Mouse (Mus musculus) intestine, embryonic 15.5 days (tissue): ENCODE results near the gene Pkd1l3. TPM values are rescaled to one million over a fixed set of nuclear protein-coding genes. Genes with fewer than 3 reads are reported as not detected.

ENCODE experiments used
- ATAC-seq: fragments of 200-750 bp; cut with Nextera tagmentation; 2 replicates; pipeline ENCODE4 v1.8.0; 2017; ENCODE audit warnings: moderate TSS enrichment, moderate library complexity
- H3K27ac ChIP-seq: fragments of 300-500 bp; sonication (generic); 2 replicates; pipeline ENCODE4 v1.5.1; 2015; ENCODE audit warnings: mild to moderate bottlenecking, inconsistent platforms
- H3K27me3 ChIP-seq: fragments of 300-500 bp; sonication (generic); replicated peaks from 2 replicates; pipeline ENCODE4 v1.6.1; 2015; ENCODE audit warnings: inconsistent platforms
- H3K36me3 ChIP-seq: fragments of 300-500 bp; sonication (generic); 2 replicates; pipeline ENCODE4 v1.6.1; 2015; ENCODE audit warnings: inconsistent platforms
- H3K4me1 ChIP-seq: fragments of 300-500 bp; sonication (generic); replicated peaks from 2 replicates; pipeline ENCODE4 v1.6.1; 2015; ENCODE audit warnings: inconsistent platforms
- H3K4me2 ChIP-seq: fragments of 300-500 bp; sonication (generic); replicated peaks from 2 replicates; pipeline ENCODE4 v1.6.1; 2015; ENCODE audit warnings: mild to moderate bottlenecking, inconsistent platforms
- H3K4me3 ChIP-seq: fragments of 300-500 bp; sonication (generic); replicated peaks from 2 replicates; pipeline ENCODE4 v1.5.1; 2015; ENCODE audit warnings: inconsistent platforms
- H3K9ac ChIP-seq: fragments of 300-500 bp; sonication (generic); 2 replicates; pipeline ENCODE4 v1.6.1; 2015; ENCODE audit warnings: inconsistent platforms
- H3K9me3 ChIP-seq: fragments of 300-500 bp; sonication (generic); 2 replicates; pipeline ENCODE4 v1.6.1; 2016; ENCODE audit warnings: inconsistent platforms
- WGBS: fragments of 180-500 bp; shearing (Covaris S2); methylation state at CpG from one replicate; pipeline ENCODE4 v1.1.7; 2015; 5-methylcytosine and 5-hydroxymethylcytosine counted together
- polyA plus RNA-seq: library from polyadenylated mRNA; unstranded; fragments of >200 nt; fragmentation: Nextera tagmentation; extraction: Ambion mirVana; gene quantifications from 2 replicates; pipeline ENCODE4 v1.2.1, GENCODE M21; 2015

Pkd1l3 gene
- polyA plus RNA-seq, 1 experiment from 2014 or later = 0.13 TPM

GRCm38 (mm10) chr8:109640410-109640809, 26.1 kb downstream of the Pkd1l3 start:
- Histone ChIP-seq H3K36me3 (no peaks in the 10 kb centered on the region), H3K9me3 (no peaks in the 10 kb centered on the region), H3K4me1 (no peaks in the 10 kb centered on the region), H3K4me3 (no peak overlapping the region), H3K27me3 (no peaks in the 10 kb centered on the region), H3K9ac (no peak overlapping the region), H3K27ac (no peak overlapping the region), H3K4me2 (no peak overlapping the region)
- 55% methylated on average over 7 of the region's 7 CpGs for WGBS
- no peak for ATAC-seq

- H3K36me3 ChIP-seq = no peaks in the 10 kb centered on the region
- no peaks in the 10 kb centered on the region for H3K9me3 ChIP-seq
- 83% methylated on average over 5 of the region's 5 CpGs for WGBS
- H3K27ac ChIP-seq = no peak overlapping the region
- H3K4me3 ChIP-seq = no peak overlapping the region
- no peak overlapping the region for H3K4me2 ChIP-seq
- no peaks in the 10 kb centered on the region for H3K4me1 ChIP-seq
- ATAC-seq = no peak
- H3K9ac ChIP-seq = no peak overlapping the region
- H3K27me3 ChIP-seq = no peaks in the 10 kb centered on the region
Observed at GRCm38 (mm10) chr8:109641236-109641635, 26.9 kb downstream of the Pkd1l3 start.

- no peak overlapping the region for H3K27ac ChIP-seq
- ATAC-seq = no peak
- no peak overlapping the region for H3K9ac ChIP-seq
- H3K4me3 ChIP-seq = no peak overlapping the region
- no peaks in the 10 kb centered on the region for H3K36me3 ChIP-seq
- H3K4me1 ChIP-seq = no peaks in the 10 kb centered on the region
- H3K4me2 ChIP-seq = no peak overlapping the region
- no peaks in the 10 kb centered on the region for H3K9me3 ChIP-seq
- WGBS = 74% methylated on average over 11 of the region's 11 CpGs
- H3K27me3 ChIP-seq = no peaks in the 10 kb centered on the region
Observed at GRCm38 (mm10) chr8:109647331-109647730, 33.0 kb downstream of the Pkd1l3 start.

- Histone ChIP-seq H3K36me3 (no peaks in the 10 kb centered on the region), H3K27ac (no peak overlapping the region), H3K4me3 (no peak overlapping the region), H3K9me3 (no peaks in the 10 kb centered on the region), H3K4me2 (no peak overlapping the region), H3K9ac (no peak overlapping the region), H3K27me3 (no peaks in the 10 kb centered on the region), H3K4me1 (no peaks in the 10 kb centered on the region)
- no peak for ATAC-seq
- 51% methylated on average over 7 of the region's 7 CpGs for WGBS
Observed at GRCm38 (mm10) chr8:109648469-109648868, 34.2 kb downstream of the Pkd1l3 start.

DNA sequence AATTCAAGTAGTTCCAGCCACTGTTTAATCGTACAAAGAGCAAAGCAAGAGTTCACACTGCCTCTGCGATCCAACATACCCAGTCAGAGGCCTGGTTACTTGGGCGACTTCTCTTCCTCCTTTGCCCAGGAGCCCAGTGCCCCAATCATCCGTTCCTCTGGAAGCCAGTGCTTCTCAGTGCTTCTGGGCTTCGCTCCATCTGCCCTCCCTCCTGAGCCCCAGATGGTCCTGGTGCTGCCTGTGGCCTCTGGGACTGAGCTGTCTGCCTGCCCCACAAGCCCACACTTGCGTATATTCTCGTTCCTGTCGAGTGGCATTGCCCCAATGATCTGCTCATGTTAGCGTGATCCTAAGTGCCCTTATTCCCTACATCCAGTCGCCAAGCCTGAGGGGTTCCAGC, 36.5 kb downstream of the Pkd1l3 start:
- H3K4me1 ChIP-seq = no peaks in the 10 kb centered on the region
- H3K4me3 ChIP-seq = no peak overlapping the region
- WGBS = 76% methylated on average over 10 of the region's 10 CpGs
- H3K4me2 ChIP-seq = no peak overlapping the region
- H3K27ac ChIP-seq = no peak overlapping the region
- H3K9ac ChIP-seq = no peak overlapping the region
- H3K9me3 ChIP-seq = no peaks in the 10 kb centered on the region
- H3K36me3 ChIP-seq = no peaks in the 10 kb centered on the region
- ATAC-seq = no peak
- H3K27me3 ChIP-seq = no peaks in the 10 kb centered on the region

DNA sequence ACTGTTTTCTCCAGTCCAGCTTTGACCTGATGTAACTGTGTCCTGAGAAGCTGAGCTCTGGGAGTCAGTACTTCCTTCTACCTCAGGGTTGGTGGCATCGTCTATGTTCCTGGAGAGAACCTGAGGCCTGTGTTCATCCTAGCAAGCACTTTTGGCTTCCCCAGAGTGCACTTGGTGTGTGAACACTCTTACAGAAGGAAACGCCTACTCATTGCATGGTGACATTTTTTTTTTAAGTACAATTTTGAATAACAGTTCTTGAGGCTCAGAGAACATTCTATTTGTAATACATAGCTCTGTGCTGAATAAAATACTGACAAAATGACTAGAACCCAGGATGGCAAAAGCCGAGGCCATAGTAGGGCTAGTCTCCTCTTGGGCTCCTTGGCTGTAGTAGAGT, 42.5 kb downstream of the Pkd1l3 start:
- Histone ChIP-seq H3K4me2 (no peak overlapping the region), H3K4me3 (no peak overlapping the region), H3K27ac (no peak overlapping the region), H3K9ac (no peak overlapping the region), H3K9me3 (no peaks in the 10 kb centered on the region), H3K27me3 (no peaks in the 10 kb centered on the region), H3K36me3 (no peaks in the 10 kb centered on the region), H3K4me1 (no peaks in the 10 kb centered on the region)
- no peak for ATAC-seq
- 85% methylated on average over 3 of the region's 3 CpGs for WGBS

- ATAC-seq = no peak
- Histone ChIP-seq H3K9ac (no peak overlapping the region), H3K36me3 (no peaks in the 10 kb centered on the region), H3K4me1 (no peaks in the 10 kb centered on the region), H3K27ac (no peak overlapping the region), H3K27me3 (no peaks in the 10 kb centered on the region), H3K4me2 (no peak overlapping the region), H3K4me3 (no peak overlapping the region), H3K9me3 (no peaks in the 10 kb centered on the region)
- WGBS = 81% methylated on average over 3 of the region's 3 CpGs
Observed at GRCm38 (mm10) chr8:109662328-109662727, 48.0 kb downstream of the Pkd1l3 start.

DNA sequence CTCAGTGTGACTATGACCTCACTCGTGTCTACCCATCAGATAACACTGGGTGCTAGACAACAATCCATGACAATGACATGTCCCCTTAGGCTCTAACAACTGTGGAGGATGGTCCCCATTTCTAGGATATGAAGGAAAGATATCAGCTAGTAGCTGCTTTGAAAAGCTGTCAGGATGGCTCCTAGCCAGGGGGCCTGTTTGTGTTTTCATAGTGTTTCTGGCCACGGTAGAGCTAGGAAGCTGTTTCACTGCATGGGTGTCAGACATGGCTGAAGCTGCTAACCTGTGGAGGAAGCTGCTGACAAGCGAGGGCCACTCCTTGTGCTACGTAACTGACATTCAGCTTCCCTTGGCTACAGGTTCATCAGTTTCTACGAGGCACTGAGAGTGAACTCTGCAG, 52.3 kb downstream of the Pkd1l3 start:
- Histone ChIP-seq H3K4me3 (no peak overlapping the region), H3K27ac (no peak overlapping the region), H3K27me3 (no peaks in the 10 kb centered on the region), H3K4me1 (no peaks in the 10 kb centered on the region), H3K4me2 (no peak overlapping the region), H3K9ac (no peak overlapping the region), H3K9me3 (no peaks in the 10 kb centered on the region), H3K36me3 (peaks cover 12% of the 10 kb centered on the region)
- WGBS = 86% methylated on average over 5 of the region's 5 CpGs
- no peak for ATAC-seq

DNA sequence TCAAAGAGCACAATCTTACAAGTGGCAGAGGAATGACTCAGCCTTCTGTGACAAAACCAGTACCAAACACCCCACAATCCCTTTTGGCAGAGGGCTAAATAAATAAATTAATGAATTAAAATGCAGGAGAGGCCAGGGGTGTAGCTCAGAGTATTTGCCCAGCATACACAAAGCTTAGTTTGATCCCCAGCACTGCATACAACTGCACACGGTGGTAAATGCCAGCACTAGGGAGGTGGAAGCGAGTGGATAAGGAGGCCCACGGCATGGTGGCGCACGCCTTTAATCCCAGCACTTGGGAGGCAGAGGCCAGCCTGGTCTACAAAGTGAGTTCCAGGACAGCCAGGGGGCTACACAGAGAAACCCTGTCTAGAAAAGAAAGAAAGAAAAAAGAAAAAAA, 58.3 kb downstream of the Pkd1l3 start:
- H3K36me3 ChIP-seq = peaks cover 50% of the 10 kb centered on the region

GRCm38 (mm10) chr8:109673596-109673995, 59.3 kb downstream of the Pkd1l3 start:
- H3K27me3 ChIP-seq = no peaks in the 10 kb centered on the region
- peaks cover 56% of the 10 kb centered on the region for H3K36me3 ChIP-seq
- no peak overlapping the region for H3K9ac ChIP-seq
- no peak overlapping the region for H3K27ac ChIP-seq
- no peak overlapping the region for H3K4me3 ChIP-seq
- H3K4me1 ChIP-seq = no peaks in the 10 kb centered on the region
- no peak for ATAC-seq
- H3K9me3 ChIP-seq = no peaks in the 10 kb centered on the region
- WGBS = 91% methylated on average over 2 of the region's 2 CpGs
- H3K4me2 ChIP-seq = no peak overlapping the region

More for the DNA sequence above, 58.3 kb downstream of the Pkd1l3 start:
- Histone ChIP-seq H3K4me2 (no peak overlapping the region), H3K27ac (no peak overlapping the region), H3K4me3 (no peak overlapping the region), H3K9me3 (no peaks in the 10 kb centered on the region), H3K9ac (no peak overlapping the region), H3K27me3 (no peaks in the 10 kb centered on the region), H3K4me1 (no peaks in the 10 kb centered on the region)
- ATAC-seq = no peak
- WGBS = 89% methylated on average over 5 of the region's 5 CpGs

GRCm38 (mm10) chr8:109675896-109676643, 61.8 kb downstream of the Pkd1l3 start:
- no peak overlapping the region for H3K27ac ChIP-seq
- H3K27me3 ChIP-seq = no peaks in the 10 kb centered on the region
- H3K4me2 ChIP-seq = no peak overlapping the region
- H3K9ac ChIP-seq = no peak overlapping the region
- no peaks in the 10 kb centered on the region for H3K9me3 ChIP-seq
- no peak for ATAC-seq
- 90% methylated on average over 9 of the region's 9 CpGs for WGBS
- peaks cover 63% of the 10 kb centered on the region for H3K36me3 ChIP-seq
- no peaks in the 10 kb centered on the region for H3K4me1 ChIP-seq
- H3K4me3 ChIP-seq = no peak overlapping the region

GRCm38 (mm10) chr8:109681535-109681934, 67.2 kb downstream of the Pkd1l3 start:
- H3K27ac ChIP-seq = no peak overlapping the region
- no peaks in the 10 kb centered on the region for H3K4me1 ChIP-seq
- no peaks in the 10 kb centered on the region for H3K27me3 ChIP-seq
- no peak for ATAC-seq
- peaks cover 51% of the 10 kb centered on the region for H3K36me3 ChIP-seq
- no peaks in the 10 kb centered on the region for H3K9me3 ChIP-seq
- no peak overlapping the region for H3K4me2 ChIP-seq
- no peak overlapping the region for H3K9ac ChIP-seq
- WGBS = 72% methylated on average over 3 of the region's 3 CpGs
- no peak overlapping the region for H3K4me3 ChIP-seq

DNA sequence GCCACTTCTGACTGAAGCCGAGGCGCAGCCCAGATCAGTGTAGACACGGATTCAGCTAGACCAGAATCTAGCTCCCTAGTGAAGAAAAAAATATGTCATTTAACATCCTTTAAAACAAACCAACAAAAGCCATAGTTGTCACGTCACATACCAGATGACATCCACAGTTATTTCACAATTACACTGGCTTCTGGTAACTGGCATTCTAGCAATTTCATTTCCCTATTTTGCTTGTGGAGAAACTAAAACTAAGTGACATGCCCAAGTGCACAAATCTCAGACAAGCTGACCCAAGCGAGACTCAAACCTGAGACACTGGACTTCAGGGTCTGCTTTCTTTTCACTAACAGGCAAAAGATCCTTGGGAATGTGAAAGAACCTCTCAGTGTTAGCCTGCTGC, 67.8 kb downstream of the Pkd1l3 start:
- H3K9ac ChIP-seq = no peak overlapping the region
- no peaks in the 10 kb centered on the region for H3K9me3 ChIP-seq
- H3K4me2 ChIP-seq = no peak overlapping the region
- H3K27me3 ChIP-seq = no peaks in the 10 kb centered on the region
- no peak overlapping the region for H3K4me3 ChIP-seq
- no peak for ATAC-seq
- no peaks in the 10 kb centered on the region for H3K4me1 ChIP-seq
- H3K27ac ChIP-seq = no peak overlapping the region
- 91% methylated on average over 5 of the region's 5 CpGs for WGBS
- H3K36me3 ChIP-seq = peaks cover 47% of the 10 kb centered on the region
